Mouse (Mus musculus): ENCODE data around the gene Dlg4.

Dlg4 gene

DNA sequence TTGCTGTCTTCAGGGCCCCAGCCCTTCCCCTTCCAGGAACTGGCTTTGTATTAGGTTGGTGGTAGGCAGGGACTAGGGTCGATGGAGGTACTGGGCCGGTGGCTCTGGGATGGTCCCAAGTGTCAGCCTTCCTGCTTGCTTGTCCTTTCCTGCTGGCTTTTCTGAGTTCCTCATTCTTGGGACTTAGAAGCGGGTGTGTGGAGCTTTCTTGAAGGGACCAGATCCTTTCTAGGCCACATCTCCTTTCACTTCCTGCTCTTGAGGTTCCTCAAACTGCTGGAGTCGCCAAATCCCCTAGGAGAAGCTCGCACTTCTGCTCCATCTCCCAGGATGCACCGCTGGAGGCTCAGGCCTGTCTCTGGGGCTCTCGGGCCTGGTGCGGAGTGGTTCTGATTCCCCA, 67.8 kb downstream of the Dlg4 start:
- in situ Hi-C loops (cut with MboI, MseI) = no loop called here

DNA sequence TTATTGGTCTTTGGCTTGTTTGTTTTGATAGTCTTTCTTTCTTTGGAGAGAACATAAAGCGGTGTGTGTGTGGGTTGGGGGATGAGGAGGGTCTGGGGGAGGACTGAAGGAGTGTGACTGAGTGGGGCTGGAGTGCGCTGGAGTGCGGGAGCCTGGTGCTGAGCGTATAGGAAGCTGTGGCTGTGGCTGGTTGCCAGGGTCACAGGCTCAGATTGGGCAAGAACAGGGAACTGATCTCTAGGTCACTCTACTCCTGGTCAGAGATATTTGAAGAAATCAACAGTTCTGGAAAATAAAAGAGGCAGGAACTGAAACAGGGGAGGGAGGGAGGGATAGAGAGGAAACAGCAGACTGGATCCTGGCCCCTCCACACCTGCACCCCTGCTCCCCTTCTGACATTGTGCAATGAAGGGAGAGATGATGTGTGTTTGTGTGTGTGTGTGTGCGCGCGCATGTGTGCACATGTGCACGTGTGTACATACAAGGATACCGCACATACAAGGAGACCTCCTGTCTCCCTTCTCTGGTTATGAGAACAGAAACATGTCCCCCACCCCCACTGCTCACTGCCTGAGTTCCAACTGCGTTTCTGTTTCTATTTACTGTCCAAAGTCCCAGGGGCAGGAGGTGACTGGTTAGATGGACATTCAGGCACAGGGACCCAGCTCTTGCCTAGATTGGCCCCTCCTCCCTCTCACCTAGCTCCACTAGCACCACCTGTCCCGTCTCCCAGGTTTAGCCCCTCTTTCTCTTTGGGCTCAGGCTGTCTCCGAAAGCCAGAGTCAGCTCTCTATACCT, 75.4 kb downstream of the Dlg4 start, which contains the start of gene Asgr2:
Gene Asgr2, plus strand, starts transcription at position 659 of the 798 bp plus-strand sequence.
- in situ Hi-C loops (cut with MboI, MseI) = no loop called here

All from T-helper 2 cell (primary cell).